Mouse (Mus musculus) limb, embryonic 14.5 days (tissue): ENCODE measurements around the gene Fkbp8. TPM values are rescaled to one million over a fixed set of nuclear protein-coding genes. Genes with fewer than 3 reads are reported as not detected.

Source experiments
- ATAC-seq: fragments of 200-750 bp; cut with Nextera tagmentation; 2 replicates; pipeline ENCODE4 v1.8.0; 2017; ENCODE audit warnings: low read depth, moderate number of reproducible peaks, moderate TSS enrichment; ENCODE audit not compliant: low FRiP score
- DNase-seq: peaks from one replicate; pipeline ENCODE4 v3.0.0-alpha.2; 2015; ENCODE audit warnings: low spot score
- H3K27ac ChIP-seq: fragments of 300-500 bp; sonication (generic); replicated peaks from 2 replicates; pipeline ENCODE4 v1.5.1; 2014; ENCODE audit warnings: low read depth, mild to moderate bottlenecking, low read length, moderate library complexity, mixed read lengths
- H3K27me3 ChIP-seq: fragments of 300-500 bp; sonication (generic); 2 replicates; pipeline ENCODE4 v1.6.1; 2014; ENCODE audit warnings: low read length, mixed read lengths; ENCODE audit not compliant: control insufficient read depth, insufficient read depth
- H3K36me3 ChIP-seq: fragments of 300-500 bp; sonication (generic); 2 replicates; pipeline ENCODE4 v1.6.1; 2014; ENCODE audit warnings: mild to moderate bottlenecking, low read length, moderate library complexity, mixed read lengths; ENCODE audit not compliant: control insufficient read depth, insufficient read depth
- H3K4me1 ChIP-seq: fragments of 300-500 bp; sonication (generic); 2 replicates; pipeline ENCODE4 v1.6.1; 2014; ENCODE audit warnings: antibody characterized with exemption, low read length, mixed read lengths; ENCODE audit not compliant: control insufficient read depth, insufficient read depth
- H3K4me2 ChIP-seq: fragments of 300-500 bp; sonication (generic); replicated peaks from 2 replicates; pipeline ENCODE4 v1.6.1; 2014; ENCODE audit warnings: low read depth, mild to moderate bottlenecking, low read length, moderate library complexity; ENCODE audit not compliant: severe bottlenecking
- H3K4me3 ChIP-seq: fragments of 300-500 bp; sonication (generic); replicated peaks from 2 replicates; pipeline ENCODE4 v1.5.1; 2014; ENCODE audit warnings: low read length
- H3K9ac ChIP-seq: fragments of 300-500 bp; sonication (generic); 2 replicates; pipeline ENCODE4 v1.6.1; 2014; ENCODE audit warnings: mild to moderate bottlenecking, low read depth, low read length, moderate library complexity; ENCODE audit not compliant: severe bottlenecking
- H3K9me3 ChIP-seq: fragments of 300-500 bp; sonication (generic); 2 replicates; pipeline ENCODE4 v1.6.1; 2016; ENCODE audit warnings: low read length; ENCODE audit not compliant: control insufficient read depth
- POLR2A ChIP-seq: fragments of 200-500 bp; IDR thresholded peaks from 2 replicates; pipeline ENCODE4 v1.8.0; 2012; ENCODE audit warnings: inconsistent platforms, mild to moderate bottlenecking, moderate library complexity, borderline replicate concordance; ENCODE audit not compliant: insufficient read depth, insufficient read length; ENCODE audit errors: extremely low read depth
- WGBS: fragments of 180-500 bp; shearing (Covaris S2); extraction: QIAGEN DNeasy Blood & Tissue Kit; methylation state at CpG from one replicate; pipeline ENCODE4 v1.1.7; 2014; 5-methylcytosine and 5-hydroxymethylcytosine counted together
- polyA plus RNA-seq, 2 experiments: library from polyadenylated mRNA; depleted of rRNA in 1 of 2; stranded (reverse) in 1 of 2; unstranded in 1 of 2; fragments of >200 nt; fragmentation: Nextera tagmentation in 1 of 2; extraction: Ambion mirVana in 1 of 2; gene quantifications; 2 replicates each; pipeline versions ENCODE4 v1.2.1 to v1.2.3; 2012 to 2014

Fkbp8 gene
- polyA plus RNA-seq, 2 experiments = 219 to 363 TPM

- Histone ChIP-seq H3K36me3 (peaks cover 76% of the 10 kb centered on the region), H3K27me3 (no peaks in the 10 kb centered on the region), H3K4me1 (no peaks in the 10 kb centered on the region), H3K27ac (no peak overlapping the region), H3K9me3 (no peaks in the 10 kb centered on the region), H3K9ac (no peak overlapping the region), H3K4me3 (no peak overlapping the region), H3K4me2 (no peak overlapping the region)
- no peak for TF ChIP-seq POLR2A
- no peak for ATAC-seq
- 94% methylated on average over 12 of the region's 12 CpGs for WGBS
- no peak for DNase-seq
Observed at GRCm38 (mm10) chr8:70534281-70534680, 6.8 kb downstream of the Fkbp8 start.

GRCm38 (mm10) chr8:70535221-70535620 is 7.7 kb downstream of the Fkbp8 start:
- TF ChIP-seq POLR2A = no peak
- H3K36me3 ChIP-seq = peaks cover 67% of the 10 kb centered on the region

GRCm38 (mm10) chr8:70535701-70536100 is 8.2 kb downstream of the Fkbp8 start:
- TF ChIP-seq POLR2A = no peak
- Histone ChIP-seq H3K4me3 (no peak overlapping the region), H3K4me1 (peaks cover 7% of the 10 kb centered on the region), H3K4me2 (no peak overlapping the region), H3K36me3 (peaks cover 62% of the 10 kb centered on the region), H3K9me3 (no peaks in the 10 kb centered on the region), H3K27ac (no peak overlapping the region), H3K9ac (no peak overlapping the region), H3K27me3 (no peaks in the 10 kb centered on the region)
- 89% methylated on average over 2 of the region's 2 CpGs for WGBS
- ATAC-seq = no peak
- no peak for DNase-seq

More at GRCm38 (mm10) chr8:70535221-70535620, 7.7 kb downstream of the Fkbp8 start:
- no peak overlapping the region for H3K9ac ChIP-seq
- H3K27me3 ChIP-seq = no peaks in the 10 kb centered on the region
- H3K4me1 ChIP-seq = peaks cover 2% of the 10 kb centered on the region
- 94% methylated on average over 3 of the region's 3 CpGs for WGBS
- no peaks in the 10 kb centered on the region for H3K9me3 ChIP-seq
- DNase-seq (no peak), ATAC-seq (no peak)
- no peak overlapping the region for H3K4me3 ChIP-seq
- H3K4me2 ChIP-seq = no peak overlapping the region
- no peak overlapping the region for H3K27ac ChIP-seq

GRCm38 (mm10) chr8:70538024-70538579 is 10.6 kb downstream of the Fkbp8 start:
- Histone ChIP-seq H3K9me3 (no peaks in the 10 kb centered on the region), H3K27ac (peak overlapping the region; percentile 49), H3K4me3 (peak overlapping the region; percentile 68), H3K9ac (peak overlapping the region; percentile 36), H3K4me1 (peaks cover 14% of the 10 kb centered on the region), H3K36me3 (peaks cover 39% of the 10 kb centered on the region), H3K27me3 (no peaks in the 10 kb centered on the region), H3K4me2 (peak overlapping the region; percentile 74)
- DNase-seq (peak; percentile 36), ATAC-seq (no peak)
- TF ChIP-seq POLR2A = no peak
- 13% methylated on average over 24 of the region's 24 CpGs for WGBS

GRCm38 (mm10) chr8:70538633-70539076 is 11.1 kb downstream of the Fkbp8 start:
- Histone ChIP-seq H3K27ac (peak overlapping the region; percentile 89), H3K9ac (peak overlapping the region; percentile 36), H3K27me3 (no peaks in the 10 kb centered on the region), H3K4me2 (peak overlapping the region; percentile 74), H3K4me3 (peak overlapping the region; percentile 68), H3K4me1 (peaks cover 14% of the 10 kb centered on the region), H3K9me3 (no peaks in the 10 kb centered on the region), H3K36me3 (peaks cover 35% of the 10 kb centered on the region)
- DNase-seq (peak; percentile 99), ATAC-seq (peak; percentile 83)
- under 1% methylated on average over 32 of the region's 32 CpGs for WGBS
- TF ChIP-seq POLR2A = no peak
